Mouse (Mus musculus) liver, embryonic 13.5 days (tissue): ENCODE measurements around the gene Agbl5. TPM values are rescaled to one million over a fixed set of nuclear protein-coding genes. Genes with fewer than 3 reads are reported as not detected.

Experiments
- ATAC-seq: fragments of 200-750 bp; cut with Nextera tagmentation; 2 replicates; pipeline ENCODE4 v1.8.0; 2017; ENCODE audit warnings: low read depth, mild to moderate bottlenecking, moderate number of reproducible peaks, moderate library complexity
- DNase-seq: peaks from one replicate; pipeline ENCODE4 v3.0.0; 2022
- H3K27ac ChIP-seq: fragments of 300-500 bp; sonication (generic); 2 replicates; pipeline ENCODE4 v1.5.1; 2015; ENCODE audit warnings: moderate library complexity, mild to moderate bottlenecking, inconsistent platforms
- H3K27me3 ChIP-seq: fragments of 300-500 bp; sonication (generic); 2 replicates; pipeline ENCODE4 v1.6.1; 2015; ENCODE audit warnings: mild to moderate bottlenecking, inconsistent platforms
- H3K36me3 ChIP-seq: fragments of 300-500 bp; sonication (generic); 2 replicates; pipeline ENCODE4 v1.6.1; 2015; ENCODE audit warnings: mild to moderate bottlenecking, inconsistent platforms
- H3K4me1 ChIP-seq: fragments of 300-500 bp; sonication (generic); replicated peaks from 2 replicates; pipeline ENCODE4 v1.6.1; 2015; ENCODE audit warnings: inconsistent platforms
- H3K4me2 ChIP-seq: fragments of 300-500 bp; sonication (generic); 2 replicates; pipeline ENCODE4 v1.6.1; 2015; ENCODE audit warnings: inconsistent platforms, mild to moderate bottlenecking, moderate library complexity
- H3K4me3 ChIP-seq: fragments of 300-500 bp; sonication (generic); replicated peaks from 2 replicates; pipeline ENCODE4 v1.5.1; 2015; ENCODE audit warnings: mild to moderate bottlenecking, inconsistent platforms
- H3K9ac ChIP-seq: fragments of 300-500 bp; sonication (generic); 2 replicates; pipeline ENCODE4 v1.6.1; 2015; ENCODE audit warnings: mild to moderate bottlenecking, inconsistent platforms
- H3K9me3 ChIP-seq: fragments of 300-500 bp; sonication (generic); replicated peaks from 2 replicates; pipeline ENCODE4 v1.6.1; 2016; ENCODE audit warnings: inconsistent platforms
- whole genome bisulfite sequencing: fragments of 180-500 bp; shearing (Covaris S2); methylation state at CpG from one replicate; pipeline ENCODE4 v1.1.7; 2015; ENCODE audit not compliant: insufficient replicate concordance; 5-methylcytosine and 5-hydroxymethylcytosine counted together
- polyA plus RNA-seq: library from polyadenylated mRNA; unstranded; fragments of >200 nt; fragmentation: Nextera tagmentation; extraction: Ambion mirVana; gene quantifications from 2 replicates; pipeline ENCODE4 v1.2.1, GENCODE M21; 2015

Gene Agbl5
- polyA plus RNA-seq, 1 experiment from 2014 or later = 4.3 TPM

DNA sequence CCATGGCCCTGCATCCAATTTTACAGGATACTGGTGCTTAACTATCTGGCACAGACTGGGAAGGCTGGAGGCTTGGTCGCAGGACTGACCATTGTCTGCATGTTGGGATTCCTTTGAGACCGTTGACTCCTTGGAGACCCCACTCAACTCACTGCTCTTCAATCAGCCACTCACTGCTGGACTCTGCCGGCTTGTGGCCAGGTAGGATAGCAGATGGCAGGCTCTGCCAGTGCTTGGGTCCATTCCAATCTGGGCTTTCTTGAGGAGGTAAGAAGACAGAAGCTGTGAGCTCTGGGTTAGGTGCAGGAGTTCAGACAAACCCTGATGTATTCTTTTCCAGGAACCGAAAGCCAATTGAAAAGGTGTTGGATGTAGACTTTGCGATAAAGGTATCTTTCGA lies 65.6 kb downstream of the Agbl5 start:
- Histone ChIP-seq H3K27me3 (no peaks in the 10 kb centered on the region), H3K9ac (no peak overlapping the region), H3K36me3 (peaks cover 57% of the 10 kb centered on the region), H3K4me2 (no peak overlapping the region), H3K9me3 (no peaks in the 10 kb centered on the region), H3K4me3 (no peak overlapping the region), H3K27ac (no peak overlapping the region), H3K4me1 (peaks cover 35% of the 10 kb centered on the region)
- WGBS = 88% methylated on average over 6 of the region's 6 CpGs
- ATAC-seq = no peak
- no peak for DNase-seq

DNA sequence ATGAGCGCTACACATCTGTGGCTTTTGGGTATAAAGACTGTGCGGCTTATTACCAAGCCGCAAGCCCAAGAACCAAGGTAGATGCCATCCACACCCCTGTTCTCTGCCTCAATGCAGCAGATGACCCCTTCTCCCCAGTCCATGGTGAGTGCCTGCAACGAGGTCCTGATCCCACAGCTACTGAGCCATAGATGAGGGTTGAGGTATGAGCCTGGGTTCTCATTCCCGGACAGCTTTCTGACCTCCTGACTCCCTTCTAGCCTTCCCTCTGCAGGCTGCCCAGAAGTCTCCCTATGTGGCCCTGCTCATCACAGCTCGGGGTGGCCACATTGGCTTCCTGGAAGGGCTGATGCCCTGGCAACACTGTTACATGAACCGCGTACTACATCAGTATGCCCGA lies 66.1 kb downstream of the Agbl5 start:
- WGBS = 82% methylated on average over 9 of the region's 9 CpGs
- no peak overlapping the region for H3K27ac ChIP-seq
- no peak for DNase-seq
- no peak overlapping the region for H3K4me2 ChIP-seq
- ATAC-seq = no peak
- no peaks in the 10 kb centered on the region for H3K27me3 ChIP-seq
- H3K4me3 ChIP-seq = no peak overlapping the region
- H3K9ac ChIP-seq = no peak overlapping the region
- no peaks in the 10 kb centered on the region for H3K9me3 ChIP-seq
- H3K36me3 ChIP-seq = peaks cover 57% of the 10 kb centered on the region
- H3K4me1 ChIP-seq = peaks cover 35% of the 10 kb centered on the region

DNA sequence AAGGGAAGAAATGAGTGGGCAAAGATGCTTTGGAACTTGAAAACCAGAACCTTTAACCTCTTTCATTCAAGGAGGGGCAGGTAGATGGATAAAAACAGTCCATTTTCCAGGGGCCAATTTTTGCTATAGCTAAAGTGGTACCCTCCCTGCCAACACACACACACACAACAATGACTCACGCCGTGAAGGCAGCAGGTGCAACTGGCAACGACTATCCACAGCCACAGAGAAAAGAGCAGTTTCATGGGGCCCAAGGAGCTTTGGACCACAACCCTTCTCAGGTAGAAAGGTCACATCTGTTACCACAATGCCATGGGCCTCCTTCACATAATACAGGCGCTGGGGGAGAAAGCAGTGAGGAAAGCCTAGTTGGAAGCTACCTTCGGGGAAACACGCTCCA lies 67.3 kb downstream of the Agbl5 start:
- 88% methylated on average over 6 of the region's 6 CpGs for WGBS
- ATAC-seq = no peak
- no peak for DNase-seq
- no peak overlapping the region for H3K4me2 ChIP-seq
- no peak overlapping the region for H3K27ac ChIP-seq
- H3K4me3 ChIP-seq = no peak overlapping the region
- H3K9me3 ChIP-seq = no peaks in the 10 kb centered on the region
- no peak overlapping the region for H3K9ac ChIP-seq
- no peaks in the 10 kb centered on the region for H3K27me3 ChIP-seq
- peaks cover 57% of the 10 kb centered on the region for H3K36me3 ChIP-seq
- H3K4me1 ChIP-seq = peaks cover 30% of the 10 kb centered on the region

Other genes with a start within 250 kb of the Agbl5 start
- gene Slc35f6, start 240.8 kb upstream of the Agbl5 start, polyA plus RNA-seq = 10.2 and 10.6 TPM in 2 replicates
- gene Cenpa, start 221.9 kb upstream of the Agbl5 start, polyA plus RNA-seq = 229 and 232 TPM in 2 replicates
- gene Dpysl5, start 177.1 kb upstream of the Agbl5 start, polyA plus RNA-seq = 0.20 and 0.33 TPM in 2 replicates
- 2.1 and 2.4 TPM in 2 replicates for gene Mapre3, start 74.1 kb upstream of the Agbl5 start, polyA plus RNA-seq
- gene Tmem214, start 20.7 kb upstream of the Agbl5 start, polyA plus RNA-seq = 40.8 and 47.7 TPM in 2 replicates
- 342 and 377 TPM in 2 replicates for gene Ost4, start 19.1 kb downstream of the Agbl5 start, polyA plus RNA-seq
- 41.6 and 42.7 TPM in 2 replicates for gene Emilin1, start 24.7 kb downstream of the Agbl5 start, polyA plus RNA-seq
- 33.9 and 37.6 TPM in 2 replicates for gene Khk, start 32.7 kb downstream of the Agbl5 start, polyA plus RNA-seq
- 5.4 and 5.6 TPM in 2 replicates for gene Cgref1, start 56.9 kb downstream of the Agbl5 start, polyA plus RNA-seq
- gene Preb, start 71.7 kb downstream of the Agbl5 start, polyA plus RNA-seq = 91.6 and 97.5 TPM in 2 replicates
- gene Tcf23, start 80.0 kb downstream of the Agbl5 start, polyA plus RNA-seq = 0.03 and 0.07 TPM in 2 replicates
- 46.7 and 50.3 TPM in 2 replicates for gene Atraid, start 159.6 kb downstream of the Agbl5 start, polyA plus RNA-seq
- 4.0 and 4.7 TPM in 2 replicates for gene Slc5a6, start 160.2 kb downstream of the Agbl5 start, polyA plus RNA-seq
- gene Cad, start 166.1 kb downstream of the Agbl5 start, polyA plus RNA-seq = 20.1 and 25.5 TPM in 2 replicates
- gene Dnajc5g, start 217.6 kb downstream of the Agbl5 start, polyA plus RNA-seq = not detected in 2 replicates
- 0.36 and 0.45 TPM in 2 replicates for gene Slc30a3, start 219.5 kb downstream of the Agbl5 start, polyA plus RNA-seq
- gene Trim54, start 228.0 kb downstream of the Agbl5 start, polyA plus RNA-seq = 0.13 TPM in 2 replicates